Mouse (Mus musculus) erythroblast, embryonic 14.5 days (primary cell): Measurements from ENCODE around the gene Vmn2r99. TPM values are rescaled to one million over a fixed set of nuclear protein-coding genes. Genes with fewer than 3 reads are reported as not detected.

ENCODE experiments used
- H3K27me3 ChIP-seq: 2 replicates; pipeline ENCODE4 v1.6.1; 2012; ENCODE audit warnings: inconsistent platforms; ENCODE audit not compliant: control insufficient read depth
- H3K36me3 ChIP-seq: 2 replicates; pipeline ENCODE4 v1.6.1; 2012; ENCODE audit warnings: mild to moderate bottlenecking, inconsistent platforms; ENCODE audit not compliant: control insufficient read depth
- H3K4me1 ChIP-seq: 2 replicates; pipeline ENCODE4 v1.6.1; 2012; ENCODE audit warnings: inconsistent platforms; ENCODE audit not compliant: control insufficient read depth
- H3K4me3 ChIP-seq: replicated peaks from 2 replicates; pipeline ENCODE3; 2012; ENCODE audit warnings: moderate library complexity, mild to moderate bottlenecking, inconsistent platforms
- H3K9me3 ChIP-seq: 2 replicates; pipeline ENCODE4 v1.6.1; 2012; ENCODE audit warnings: low read length, inconsistent platforms, mixed read lengths; ENCODE audit not compliant: control insufficient read depth
- GATA1 ChIP-seq: IDR thresholded peaks from 2 replicates; pipeline ENCODE4 v1.6.1; 2012; ENCODE audit warnings: low read length, inconsistent platforms, mixed read lengths
- TAL1 ChIP-seq: IDR thresholded peaks from 3 replicates; pipeline ENCODE4 v1.6.1; 2012; ENCODE audit warnings: low read length, inconsistent platforms, mixed read lengths
- polyA plus RNA-seq: library from polyadenylated mRNA; stranded (reverse); fragments of >175 nt; gene quantifications from 2 replicates; pipeline ENCODE4 v1.2.3, GENCODE M21; 2012

Gene Vmn2r99
- polyA plus RNA-seq = not detected in 2 replicates

GRCm38 (mm10) chr17:19361649-19362048 is at the start of gene Vmn2r99:
TSS of gene Vmn2r99 (plus strand) at chr17:19361949.
- no peak within 1 kb of the TSS for H3K4me3 ChIP-seq
- H3K36me3 ChIP-seq = no peaks in the 10 kb centered on the region
- no peaks in the 10 kb centered on the region for H3K4me1 ChIP-seq
- H3K9me3 ChIP-seq = peaks cover 3% of the 10 kb centered on the region
- TF ChIP-seq GATA1 (no peak), TAL1 (no peak)
- H3K27me3 ChIP-seq = no peaks in the 10 kb centered on the region

GRCm38 (mm10) chr17:19437623-19438022 is 75.9 kb downstream of the Vmn2r99 start:
- Histone ChIP-seq H3K36me3 (no peaks in the 10 kb centered on the region), H3K27me3 (no peaks in the 10 kb centered on the region), H3K4me1 (no peaks in the 10 kb centered on the region), H3K9me3 (peaks cover 26% of the 10 kb centered on the region), H3K4me3 (no peak overlapping the region)
- TF ChIP-seq TAL1 (no peak), GATA1 (no peak)

GRCm38 (mm10) chr17:19444932-19445331 is 83.2 kb downstream of the Vmn2r99 start:
- H3K9me3 ChIP-seq = peaks cover 20% of the 10 kb centered on the region
- TF ChIP-seq GATA1 = no peak
- no peaks in the 10 kb centered on the region for H3K27me3 ChIP-seq
- no peaks in the 10 kb centered on the region for H3K36me3 ChIP-seq
- H3K4me3 ChIP-seq = no peak overlapping the region
- H3K4me1 ChIP-seq = no peaks in the 10 kb centered on the region

Other genes with a start within 250 kb of the Vmn2r99 start
- gene Vmn2r100, start 142.8 kb downstream of the Vmn2r99 start, polyA plus RNA-seq = not detected in 2 replicates
- gene Vmn2r101, start 215.3 kb downstream of the Vmn2r99 start, polyA plus RNA-seq = not detected in 2 replicates